Mouse (Mus musculus) limb, embryonic 10.5 days (tissue): Measurements from ENCODE around the gene Rtp4. TPM values are rescaled to one million over a fixed set of nuclear protein-coding genes. Genes with fewer than 3 reads are reported as not detected.

Source experiments
- DNase-seq: peaks from one replicate; pipeline ENCODE4 v3.0.0-alpha.2; 2017; ENCODE audit warnings: low spot score
- H3K27ac ChIP-seq: fragments of 300-500 bp; sonication (generic); 2 replicates; pipeline ENCODE4 v1.5.1; 2016; ENCODE audit warnings: mild to moderate bottlenecking
- H3K27me3 ChIP-seq: fragments of 300-500 bp; sonication (generic); 2 replicates; pipeline ENCODE4 v1.6.1; 2016; ENCODE audit warnings: low read depth, mild to moderate bottlenecking; ENCODE audit not compliant: poor library complexity, severe bottlenecking
- H3K36me3 ChIP-seq: fragments of 300-500 bp; sonication (generic); 2 replicates; pipeline ENCODE4 v1.6.1; 2016; ENCODE audit warnings: mild to moderate bottlenecking, moderate library complexity
- H3K4me1 ChIP-seq: fragments of 300-500 bp; sonication (generic); 2 replicates; pipeline ENCODE4 v1.6.1; 2016
- H3K4me3 ChIP-seq: fragments of 300-500 bp; sonication (generic); 2 replicates; pipeline ENCODE4 v1.5.1; 2016; ENCODE audit warnings: mild to moderate bottlenecking, moderate library complexity
- H3K9me3 ChIP-seq: fragments of 300-500 bp; sonication (generic); replicated peaks from 2 replicates; pipeline ENCODE4 v1.6.1; 2016; ENCODE audit warnings: mild to moderate bottlenecking
- WGBS: fragments of 180-500 bp; shearing (Covaris S2); methylation state at CpG from one replicate; pipeline ENCODE4 v1.1.7; 2016; 5-methylcytosine and 5-hydroxymethylcytosine counted together
- polyA plus RNA-seq: library from polyadenylated mRNA; unstranded; fragments of >200 nt; fragmentation: Nextera tagmentation; extraction: Ambion mirVana; gene quantifications from 2 replicates; pipeline ENCODE4 v1.2.1, GENCODE M21; 2016

Gene Rtp4
- polyA plus RNA-seq, 1 experiment from 2014 or later = 0.98 TPM

GRCm38 (mm10) chr16:23609748-23610185, 89.7 kb downstream of the Rtp4 start:
- H3K27ac ChIP-seq = peak overlapping the region; percentile 63
- H3K4me1 ChIP-seq = no peaks in the 10 kb centered on the region

GRCm38 (mm10) chr16:23624205-23624604, 104.1 kb downstream of the Rtp4 start:
- H3K9me3 ChIP-seq = no peaks in the 10 kb centered on the region
- no peaks in the 10 kb centered on the region for H3K27me3 ChIP-seq
- H3K4me1 ChIP-seq = no peaks in the 10 kb centered on the region
- no peak for DNase-seq
- no peak overlapping the region for H3K27ac ChIP-seq
- WGBS = 68% methylated on average over 4 of the region's 4 CpGs
- no peaks in the 10 kb centered on the region for H3K36me3 ChIP-seq
- H3K4me3 ChIP-seq = no peak overlapping the region

More at GRCm38 (mm10) chr16:23609748-23610185, 89.7 kb downstream of the Rtp4 start:
- 49% methylated on average over 11 of the region's 11 CpGs for WGBS
- Histone ChIP-seq H3K27me3 (no peaks in the 10 kb centered on the region), H3K4me3 (peak overlapping the region; percentile 22), H3K36me3 (no peaks in the 10 kb centered on the region), H3K9me3 (no peaks in the 10 kb centered on the region)
- DNase-seq = peak; percentile 31

GRCm38 (mm10) chr16:23631531-23631930, 111.4 kb downstream of the Rtp4 start:
- no peaks in the 10 kb centered on the region for H3K27me3 ChIP-seq
- DNase-seq = no peak
- no peak overlapping the region for H3K4me3 ChIP-seq
- no peaks in the 10 kb centered on the region for H3K9me3 ChIP-seq
- no peaks in the 10 kb centered on the region for H3K36me3 ChIP-seq
- WGBS = 84% methylated on average over 2 of the region's 2 CpGs
- no peaks in the 10 kb centered on the region for H3K4me1 ChIP-seq
- no peak overlapping the region for H3K27ac ChIP-seq

- Histone ChIP-seq H3K36me3 (no peaks in the 10 kb centered on the region), H3K4me3 (no peak overlapping the region), H3K27me3 (no peaks in the 10 kb centered on the region), H3K9me3 (no peaks in the 10 kb centered on the region), H3K27ac (no peak overlapping the region), H3K4me1 (no peaks in the 10 kb centered on the region)
- WGBS = 80% methylated on average over 2 of the region's 2 CpGs
- DNase-seq = no peak
Observed at GRCm38 (mm10) chr16:23632681-23633080, 112.6 kb downstream of the Rtp4 start.

- no peaks in the 10 kb centered on the region for H3K4me1 ChIP-seq
- 94% methylated on average over 5 of the region's 5 CpGs for WGBS
- no peak overlapping the region for H3K27ac ChIP-seq
- H3K4me3 ChIP-seq = no peak overlapping the region
- DNase-seq = no peak
- H3K36me3 ChIP-seq = no peaks in the 10 kb centered on the region
- no peaks in the 10 kb centered on the region for H3K27me3 ChIP-seq
- H3K9me3 ChIP-seq = no peaks in the 10 kb centered on the region
Observed at GRCm38 (mm10) chr16:23653028-23653427, 132.9 kb downstream of the Rtp4 start.

- Histone ChIP-seq H3K9me3 (no peaks in the 10 kb centered on the region), H3K27ac (no peak overlapping the region)
- WGBS = 85% methylated on average over 4 of the region's 4 CpGs
Observed at GRCm38 (mm10) chr16:23653479-23653878, 133.4 kb downstream of the Rtp4 start.

GRCm38 (mm10) chr16:23659597-23660531, 139.8 kb downstream of the Rtp4 start:
- H3K27ac ChIP-seq = no peak overlapping the region
- DNase-seq = no peak

More at GRCm38 (mm10) chr16:23653479-23653878, 133.4 kb downstream of the Rtp4 start:
- Histone ChIP-seq H3K36me3 (no peaks in the 10 kb centered on the region), H3K4me3 (no peak overlapping the region), H3K27me3 (no peaks in the 10 kb centered on the region), H3K4me1 (no peaks in the 10 kb centered on the region)
- DNase-seq = no peak

More at GRCm38 (mm10) chr16:23659597-23660531, 139.8 kb downstream of the Rtp4 start:
- 88% methylated on average over 13 of the region's 13 CpGs for WGBS
- no peaks in the 10 kb centered on the region for H3K36me3 ChIP-seq
- H3K4me3 ChIP-seq = no peak overlapping the region
- no peaks in the 10 kb centered on the region for H3K4me1 ChIP-seq
- no peaks in the 10 kb centered on the region for H3K9me3 ChIP-seq
- no peaks in the 10 kb centered on the region for H3K27me3 ChIP-seq

Other genes with a start within 250 kb of the Rtp4 start
- not detected in 2 replicates for gene Rtp1, start 91.2 kb upstream of the Rtp4 start, polyA plus RNA-seq
- 3.7 and 3.8 TPM in 2 replicates for gene Masp1, start 524 bp downstream of the Rtp4 start, polyA plus RNA-seq